Mouse (Mus musculus): ENCODE measurements at regions not wholly inside any gene's neighbourhood (a gene's known extent, or its start where the extent isn't known, plus 50 kb on each side); places are given as distances from the start of the nearest gene placed in this dataset.

DNA sequence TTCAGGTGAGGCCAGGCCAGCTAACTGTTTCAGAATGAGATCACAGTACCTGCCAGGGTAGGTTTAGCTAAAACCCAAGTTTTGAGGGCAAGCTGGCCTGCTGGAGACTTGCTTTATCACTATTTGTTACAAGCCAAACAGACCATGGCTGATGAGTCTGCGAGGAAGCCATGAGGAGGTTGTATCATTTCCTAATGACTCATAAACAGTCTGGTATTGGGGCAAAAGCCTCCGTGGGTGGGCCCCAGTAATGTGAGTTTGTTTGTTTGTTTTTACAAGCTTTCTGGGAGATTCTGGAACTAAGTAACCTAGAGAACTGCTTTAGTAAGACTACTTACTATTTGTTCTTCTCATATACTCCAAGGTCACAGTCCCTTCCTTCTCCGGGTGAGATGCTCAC is 62.9 kb upstream of the Fam180a start:
- Histone ChIP-seq H3K27ac (ENCODE audit: insufficient read depth, low read length) (no peak overlapping the region), H3K4me3 (replicated peaks; ENCODE audit: insufficient read depth, low read depth, low read length) (no peak overlapping the region), H3K27me3 (ENCODE audit: control insufficient read depth, insufficient read depth, low read length) (no peaks in the 10 kb centered on the region), H3K4me1 (ENCODE audit: control insufficient read depth, insufficient read depth, low read length) (no peaks in the 10 kb centered on the region)
- WGBS = 84% methylated on average over 3 of the region's 3 CpGs
- TF ChIP-seq POLR2A (IDR thresholded peaks at IDR 0.05; ENCODE audit: borderline replicate concordance, insufficient read depth, low read length) (no peak), CTCF (IDR thresholded peaks at IDR 0.05; ENCODE audit: borderline replicate concordance, insufficient read depth, low read depth, low read length) (no peak)
- no peak for DNase-seq

GRCm38 (mm10) chr6:35381536-35381935 is 55.6 kb upstream of the Fam180a start:
- 59% methylated on average over 3 of the region's 3 CpGs for WGBS

GRCm38 (mm10) chr6:35380721-35381466 is 55.0 kb upstream of the Fam180a start:
- Histone ChIP-seq H3K27ac (ENCODE audit: insufficient read depth, low read length) (no peak overlapping the region), H3K4me3 (replicated peaks; ENCODE audit: insufficient read depth, low read depth, low read length) (no peak overlapping the region), H3K4me1 (ENCODE audit: control insufficient read depth, insufficient read depth, low read length) (no peaks in the 10 kb centered on the region), H3K27me3 (ENCODE audit: control insufficient read depth, insufficient read depth, low read length) (no peaks in the 10 kb centered on the region)
- TF ChIP-seq CTCF (IDR thresholded peaks at IDR 0.05; ENCODE audit: borderline replicate concordance, insufficient read depth, low read depth, low read length) = peak; percentile 68
- TF ChIP-seq POLR2A (IDR thresholded peaks at IDR 0.05; ENCODE audit: borderline replicate concordance, insufficient read depth, low read length) = no peak
- peak; percentile 36 to 50 for DNase-seq
- WGBS = 16% methylated on average over 11 of the region's 11 CpGs

More at GRCm38 (mm10) chr6:35381536-35381935, 55.6 kb upstream of the Fam180a start:
- no peak overlapping the region for H3K4me3 ChIP-seq (replicated peaks; ENCODE audit: insufficient read depth, low read depth, low read length)
- DNase-seq = no peak
- H3K4me1 ChIP-seq (ENCODE audit: control insufficient read depth, insufficient read depth, low read length) = no peaks in the 10 kb centered on the region
- no peak overlapping the region for H3K27ac ChIP-seq (ENCODE audit: insufficient read depth, low read length)
- TF ChIP-seq CTCF (IDR thresholded peaks at IDR 0.05; ENCODE audit: borderline replicate concordance, insufficient read depth, low read depth, low read length) (no peak), POLR2A (IDR thresholded peaks at IDR 0.05; ENCODE audit: borderline replicate concordance, insufficient read depth, low read length) (no peak)
- H3K27me3 ChIP-seq (ENCODE audit: control insufficient read depth, insufficient read depth, low read length) = no peaks in the 10 kb centered on the region

- Histone ChIP-seq H3K27ac (ENCODE audit: insufficient read depth, low read length) (no peak overlapping the region), H3K4me1 (ENCODE audit: control insufficient read depth, insufficient read depth, low read length) (no peaks in the 10 kb centered on the region), H3K4me3 (replicated peaks; ENCODE audit: insufficient read depth, low read depth, low read length) (no peak overlapping the region), H3K27me3 (ENCODE audit: control insufficient read depth, insufficient read depth, low read length) (no peaks in the 10 kb centered on the region)
- 12% methylated on average over 8 of the region's 8 CpGs for WGBS
- DNase-seq = peak; percentile 59 to 68
- no peak for TF ChIP-seq POLR2A (IDR thresholded peaks at IDR 0.05; ENCODE audit: borderline replicate concordance, insufficient read depth, low read length)
- peak; percentile 88 for TF ChIP-seq CTCF (IDR thresholded peaks at IDR 0.05; ENCODE audit: borderline replicate concordance, insufficient read depth, low read depth, low read length)
These were observed 53.9 kb upstream of the Fam180a start for GRCm38 (mm10) chr6:35379890-35380289.

DNA sequence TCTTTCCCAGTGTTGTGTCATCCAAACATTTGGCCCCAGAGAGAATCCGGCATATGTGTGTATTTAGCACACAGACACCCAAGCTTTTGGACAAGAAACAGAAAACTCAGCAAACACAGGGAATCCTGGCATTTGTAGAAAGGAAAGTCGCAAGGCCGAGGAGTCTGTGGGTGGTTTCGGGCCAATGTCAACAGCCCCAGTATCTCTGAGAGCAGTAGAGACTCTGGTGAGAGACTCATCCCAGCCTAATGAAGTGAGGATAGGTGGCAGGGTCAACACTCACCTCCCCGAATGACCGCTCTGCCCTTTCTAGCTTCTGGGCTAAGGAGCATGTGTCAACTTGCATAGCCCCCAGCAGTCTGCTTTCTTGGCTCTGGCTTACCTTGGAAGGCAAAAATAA is 52.9 kb upstream of the Fam180a start:
- Histone ChIP-seq H3K4me1 (ENCODE audit: control insufficient read depth, insufficient read depth, low read length) (no peaks in the 10 kb centered on the region), H3K27ac (ENCODE audit: insufficient read depth, low read length) (no peak overlapping the region), H3K4me3 (replicated peaks; ENCODE audit: insufficient read depth, low read depth, low read length) (no peak overlapping the region), H3K27me3 (ENCODE audit: control insufficient read depth, insufficient read depth, low read length) (no peaks in the 10 kb centered on the region)
- WGBS = 93% methylated on average over 6 of the region's 6 CpGs
- DNase-seq = no peak
- TF ChIP-seq POLR2A (IDR thresholded peaks at IDR 0.05; ENCODE audit: borderline replicate concordance, insufficient read depth, low read length) = no peak
- no peak for TF ChIP-seq CTCF (IDR thresholded peaks at IDR 0.05; ENCODE audit: borderline replicate concordance, insufficient read depth, low read depth, low read length)

DNA sequence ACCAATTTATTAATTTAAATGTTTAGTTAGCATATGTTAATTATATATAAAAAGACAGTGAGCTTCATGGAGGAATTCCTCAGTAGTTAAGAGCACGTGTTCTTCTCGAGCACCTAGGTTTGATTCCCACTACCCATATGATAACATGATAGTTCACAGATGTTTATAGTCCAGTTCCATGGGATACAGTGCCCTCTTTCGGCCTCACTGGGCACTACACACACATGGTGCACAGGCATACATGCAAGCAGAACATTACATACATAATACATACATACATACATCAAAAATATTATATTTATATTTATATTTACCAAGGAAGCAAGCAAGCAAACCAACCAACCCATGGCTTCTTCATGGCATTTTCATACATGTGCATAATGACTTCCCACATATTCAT is 51.6 kb upstream of the Fam180a start:
- no peak overlapping the region for H3K4me3 ChIP-seq (replicated peaks; ENCODE audit: insufficient read depth, low read depth, low read length)
- WGBS = 94% methylated on average over 3 of the region's 3 CpGs
- no peak for TF ChIP-seq POLR2A (IDR thresholded peaks at IDR 0.05; ENCODE audit: borderline replicate concordance, insufficient read depth, low read length)
- TF ChIP-seq CTCF (IDR thresholded peaks at IDR 0.05; ENCODE audit: borderline replicate concordance, insufficient read depth, low read depth, low read length) = no peak
- H3K4me1 ChIP-seq (ENCODE audit: control insufficient read depth, insufficient read depth, low read length) = no peaks in the 10 kb centered on the region
- no peak overlapping the region for H3K27ac ChIP-seq (ENCODE audit: insufficient read depth, low read length)
- H3K27me3 ChIP-seq (ENCODE audit: control insufficient read depth, insufficient read depth, low read length) = no peaks in the 10 kb centered on the region
- no peak for DNase-seq

DNA sequence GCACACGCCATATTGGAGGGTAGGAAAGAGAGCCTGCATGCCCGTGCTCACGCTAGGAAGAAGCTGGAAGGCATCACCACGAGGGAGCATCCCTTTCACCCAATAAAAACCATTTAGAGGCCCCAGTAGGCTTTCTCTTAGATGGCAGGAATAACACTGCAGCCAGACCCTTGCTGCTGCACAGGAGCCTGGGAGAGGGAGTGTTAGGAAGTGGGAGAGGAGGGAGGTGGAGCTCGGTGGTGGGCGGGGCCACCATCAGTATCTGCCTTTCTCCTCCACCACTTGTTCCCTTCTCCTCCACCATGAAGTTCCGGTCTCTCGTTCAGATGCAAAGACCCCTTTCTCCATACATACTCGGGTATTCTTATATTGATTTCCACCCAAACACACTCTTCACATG is 50.6 kb upstream of the Fam180a start:
- 78% methylated on average over 9 of the region's 9 CpGs for WGBS
- no peaks in the 10 kb centered on the region for H3K4me1 ChIP-seq (ENCODE audit: control insufficient read depth, insufficient read depth, low read length)
- TF ChIP-seq POLR2A (IDR thresholded peaks at IDR 0.05; ENCODE audit: borderline replicate concordance, insufficient read depth, low read length) = no peak
- TF ChIP-seq CTCF (IDR thresholded peaks at IDR 0.05; ENCODE audit: borderline replicate concordance, insufficient read depth, low read depth, low read length) = no peak
- DNase-seq = no peak
- no peaks in the 10 kb centered on the region for H3K27me3 ChIP-seq (ENCODE audit: control insufficient read depth, insufficient read depth, low read length)
- H3K27ac ChIP-seq (ENCODE audit: insufficient read depth, low read length) = no peak overlapping the region
- H3K4me3 ChIP-seq (replicated peaks; ENCODE audit: insufficient read depth, low read depth, low read length) = no peak overlapping the region
